Mouse (Mus musculus): ENCODE data around the gene Lrrc1. TPM values are rescaled to one million over a fixed set of nuclear protein-coding genes. Genes with fewer than 3 reads are reported as not detected.

The Lrrc1 gene
- polyA plus RNA-seq, 1 experiment = 4.4 TPM

GRCm38 (mm10) chr9:77430413-77431087 lies 114.1 kb downstream of the Lrrc1 start:
- Histone ChIP-seq H3K79me2 (ENCODE audit: control insufficient read depth, insufficient read depth) (no peaks in the 10 kb centered on the region), H3K36me3 (ENCODE audit: control insufficient read depth, insufficient read depth) (no peaks in the 10 kb centered on the region), H3K4me3 (ENCODE audit: insufficient read depth, poor library complexity, severe bottlenecking) (no peak overlapping the region), H3K27me3 (ENCODE audit: control insufficient read depth, insufficient read depth, insufficient read length) (no peaks in the 10 kb centered on the region), H3ac (ENCODE audit: control insufficient read depth, insufficient read length, low read depth) (no peak overlapping the region), H3K79me3 (ENCODE audit: low read depth) (no peaks in the 10 kb centered on the region)
- no peak for TF ChIP-seq MYOD1 (IDR thresholded peaks at IDR 0.05; ENCODE audit: control insufficient read depth, insufficient read length, low read depth)

- H3K4me3 ChIP-seq (ENCODE audit: insufficient read depth, poor library complexity, severe bottlenecking) = no peak overlapping the region
- H3K27me3 ChIP-seq (ENCODE audit: control insufficient read depth, insufficient read depth, insufficient read length) = no peaks in the 10 kb centered on the region
- no peak overlapping the region for H3ac ChIP-seq (ENCODE audit: control insufficient read depth, insufficient read length, low read depth)
- TF ChIP-seq MYOG (IDR thresholded peaks at IDR 0.05; ENCODE audit: control insufficient read depth, extremely low read depth, insufficient read length) (no peak), MYOD1 (IDR thresholded peaks at IDR 0.05; ENCODE audit: control insufficient read depth, insufficient read length, low read depth) (no peak)
- H3K79me3 ChIP-seq (ENCODE audit: low read depth) = no peaks in the 10 kb centered on the region
- no peaks in the 10 kb centered on the region for H3K79me2 ChIP-seq (ENCODE audit: control insufficient read depth, insufficient read depth)
- no peaks in the 10 kb centered on the region for H3K36me3 ChIP-seq (ENCODE audit: control insufficient read depth, insufficient read depth)
Measured at GRCm38 (mm10) chr9:77429230-77430015, 115.2 kb downstream of the Lrrc1 start.

- Histone ChIP-seq H3ac (ENCODE audit: control insufficient read depth, insufficient read length, low read depth) (no peak overlapping the region), H3K4me3 (ENCODE audit: insufficient read depth, poor library complexity, severe bottlenecking) (no peak overlapping the region), H3K36me3 (ENCODE audit: control insufficient read depth, insufficient read depth) (no peaks in the 10 kb centered on the region), H3K79me2 (ENCODE audit: control insufficient read depth, insufficient read depth) (no peaks in the 10 kb centered on the region), H3K27me3 (ENCODE audit: control insufficient read depth, insufficient read depth, insufficient read length) (no peaks in the 10 kb centered on the region), H3K79me3 (ENCODE audit: low read depth) (no peaks in the 10 kb centered on the region)
- no peak for TF ChIP-seq FOSL1 (IDR thresholded peaks at IDR 0.05; ENCODE audit: insufficient read depth, low read length, poor library complexity, severe bottlenecking)
- TF ChIP-seq USF1 (IDR thresholded peaks at IDR 0.05; ENCODE audit: low read depth) = no peak
Measured at GRCm38 (mm10) chr9:77428748-77429140, 115.9 kb downstream of the Lrrc1 start.

GRCm38 (mm10) chr9:77428115-77428747 lies 116.4 kb downstream of the Lrrc1 start:
- Histone ChIP-seq H3K79me2 (ENCODE audit: control insufficient read depth, insufficient read depth) (no peaks in the 10 kb centered on the region), H3K27me3 (ENCODE audit: control insufficient read depth, insufficient read depth, insufficient read length) (no peaks in the 10 kb centered on the region), H3K4me3 (ENCODE audit: insufficient read depth, poor library complexity, severe bottlenecking) (no peak overlapping the region), H3K79me3 (ENCODE audit: low read depth) (no peaks in the 10 kb centered on the region), H3K36me3 (ENCODE audit: control insufficient read depth, insufficient read depth) (no peaks in the 10 kb centered on the region), H3ac (ENCODE audit: control insufficient read depth, insufficient read length, low read depth) (no peak overlapping the region)
- TF ChIP-seq MYOD1 (IDR thresholded peaks at IDR 0.05; ENCODE audit: control insufficient read depth, insufficient read length, low read depth) (no peak), FOSL1 (IDR thresholded peaks at IDR 0.05; ENCODE audit: insufficient read depth, low read length, poor library complexity, severe bottlenecking) (no peak), MYOG (IDR thresholded peaks at IDR 0.05; ENCODE audit: control insufficient read depth, extremely low read depth, insufficient read length) (no peak), MAX (IDR thresholded peaks at IDR 0.05) (no peak), CEBPB (IDR thresholded peaks at IDR 0.05; ENCODE audit: low read depth) (no peak), CTCF (IDR thresholded peaks at IDR 0.05; ENCODE audit: control insufficient read depth, insufficient read depth, insufficient read length) (no peak), USF1 (IDR thresholded peaks at IDR 0.05; ENCODE audit: low read depth) (no peak)

GRCm38 (mm10) chr9:77427292-77428114 lies 117.2 kb downstream of the Lrrc1 start:
- H3K79me2 ChIP-seq (ENCODE audit: control insufficient read depth, insufficient read depth) = no peaks in the 10 kb centered on the region
- TF ChIP-seq CTCF (IDR thresholded peaks at IDR 0.05; ENCODE audit: control insufficient read depth, insufficient read depth, insufficient read length) (no peak), CEBPB (IDR thresholded peaks at IDR 0.05; ENCODE audit: low read depth) (peak; percentile 10)
- H3K27me3 ChIP-seq (ENCODE audit: control insufficient read depth, insufficient read depth, insufficient read length) = no peaks in the 10 kb centered on the region
- H3K36me3 ChIP-seq (ENCODE audit: control insufficient read depth, insufficient read depth) = no peaks in the 10 kb centered on the region
- H3ac ChIP-seq (ENCODE audit: control insufficient read depth, insufficient read length, low read depth) = no peak overlapping the region
- H3K79me3 ChIP-seq (ENCODE audit: low read depth) = no peaks in the 10 kb centered on the region
- no peak overlapping the region for H3K4me3 ChIP-seq (ENCODE audit: insufficient read depth, poor library complexity, severe bottlenecking)

GRCm38 (mm10) chr9:77426110-77426509 lies 118.6 kb downstream of the Lrrc1 start:
- Histone ChIP-seq H3K79me3 (ENCODE audit: low read depth) (no peaks in the 10 kb centered on the region), H3K79me2 (ENCODE audit: control insufficient read depth, insufficient read depth) (no peaks in the 10 kb centered on the region), H3K36me3 (ENCODE audit: control insufficient read depth, insufficient read depth) (no peaks in the 10 kb centered on the region), H3K27me3 (ENCODE audit: control insufficient read depth, insufficient read depth, insufficient read length) (no peaks in the 10 kb centered on the region), H3ac (ENCODE audit: control insufficient read depth, insufficient read length, low read depth) (no peak overlapping the region), H3K4me3 (ENCODE audit: insufficient read depth, poor library complexity, severe bottlenecking) (no peak overlapping the region)
- TF ChIP-seq MYOG (IDR thresholded peaks at IDR 0.05; ENCODE audit: control insufficient read depth, extremely low read depth, insufficient read length) (no peak), CTCF (IDR thresholded peaks at IDR 0.05; ENCODE audit: control insufficient read depth, insufficient read depth, insufficient read length) (no peak), MAX (IDR thresholded peaks at IDR 0.05) (no peak), CEBPB (IDR thresholded peaks at IDR 0.05; ENCODE audit: low read depth) (no peak), MYOD1 (IDR thresholded peaks at IDR 0.05; ENCODE audit: control insufficient read depth, insufficient read length, low read depth) (no peak), USF1 (IDR thresholded peaks at IDR 0.05; ENCODE audit: low read depth) (no peak), FOSL1 (IDR thresholded peaks at IDR 0.05; ENCODE audit: insufficient read depth, low read length, poor library complexity, severe bottlenecking) (no peak)
